Comparison of ENCODE assay signal across 14 mouse cellular contexts in the genomic region with DNA sequence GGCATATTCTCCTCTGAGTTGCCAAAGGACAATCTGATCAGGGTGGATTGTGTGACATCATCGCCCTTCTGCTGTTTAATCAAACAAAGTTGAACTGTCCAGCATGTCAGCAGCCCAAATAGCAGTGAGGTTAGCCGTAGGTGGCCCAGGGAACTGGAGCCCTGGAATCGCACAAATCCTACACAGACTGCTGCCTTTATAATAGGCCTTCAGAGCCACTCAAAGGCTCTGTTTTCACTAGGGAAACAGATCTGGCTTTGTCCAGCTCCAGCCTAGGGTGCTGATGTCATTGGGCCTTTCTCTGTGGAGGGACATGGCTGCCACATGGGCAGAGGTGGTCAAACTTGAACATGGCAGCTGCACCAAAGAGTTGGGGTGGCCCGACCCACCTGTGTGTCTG. TPM values are rescaled to one million over a fixed set of nuclear protein-coding genes. Genes with fewer than 3 reads are reported as not detected.
"Had no signal": no experiment of that assay in that cellular context is flagged by ENCODE, and none has a peak within 500 bp of the region (broad histone marks: within the 10 kb centered on the region; RNA-seq: fewer than 3 reads in every experiment).

No protein-coding gene starts in this region.

- DNase-seq: gastrocnemius, adult 2 months; gastrocnemius, postnatal 10 days; gastrocnemius, postnatal 25 days; heart, adult 2 months; heart, postnatal 14 days; heart, postnatal 36 days; kidney, adult 18-20 months; kidney, adult 8-10 months; kidney, postnatal 10 days; kidney, postnatal 25 days; kidney, postnatal 4 days; liver; liver, embryonic 13.5 days had no signal

RNA-seq across cellular contexts. Expression of gene Pmp22, which starts 28.3 kb away (rescaled TPM):
- total RNA-seq: granulocyte monocyte progenitor cell, adult 5-6 weeks had no signal
